Mouse (Mus musculus): ENCODE measurements around the gene Glyr1.

DNA sequence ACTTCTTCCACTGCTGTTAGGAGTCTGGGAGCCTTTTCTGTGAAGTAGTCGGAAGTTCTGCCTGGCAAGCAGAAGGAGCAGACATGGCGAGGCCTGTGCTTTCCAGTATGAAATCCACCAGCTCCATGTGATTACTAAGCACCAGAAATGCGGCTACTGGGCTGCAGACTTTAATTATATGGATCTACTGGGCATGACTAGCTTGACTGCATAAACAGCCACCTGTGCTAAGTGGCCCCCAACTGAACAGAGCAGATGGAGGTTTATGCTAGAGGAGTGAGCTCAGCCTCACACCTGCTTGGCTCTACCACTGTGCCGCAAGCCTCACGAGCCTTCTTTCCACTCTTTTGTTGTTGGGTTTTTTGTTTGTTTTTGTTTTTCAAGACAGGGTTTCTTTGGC lies 75.1 kb downstream of the Glyr1 start:
- TF ChIP-seq MYOD1 (IDR thresholded peaks at IDR 0.05; ENCODE audit: control insufficient read depth, insufficient read length, low read depth), result no peak
- no peak for TF ChIP-seq MAX (IDR thresholded peaks at IDR 0.05)
- TF ChIP-seq CTCF (IDR thresholded peaks at IDR 0.05; ENCODE audit: control insufficient read depth, insufficient read depth, insufficient read length), result no peak
- TF ChIP-seq USF1 (IDR thresholded peaks at IDR 0.05; ENCODE audit: low read depth), result no peak
- no peak for TF ChIP-seq CEBPB (IDR thresholded peaks at IDR 0.05; ENCODE audit: low read depth)
- TF ChIP-seq MYOG (IDR thresholded peaks at IDR 0.05; ENCODE audit: control insufficient read depth, extremely low read depth, insufficient read length), result no peak
- TF ChIP-seq FOSL1 (IDR thresholded peaks at IDR 0.05; ENCODE audit: insufficient read depth, low read length, poor library complexity, severe bottlenecking), result no peak
